Mouse (Mus musculus) urinary bladder, postnatal 10 days (tissue): Measurements from ENCODE around the gene Mlycd.
"Not testable (repeated sequence)": the region's sequence is repeated elsewhere in the genome, so short reads cannot be mapped to it uniquely, and the experiment has no call there.

ENCODE experiments used
- DNase-seq: peaks from one replicate; pipeline ENCODE4 v3.0.0; 2022; ENCODE audit warnings: low spot score

Gene Mlycd

DNA sequence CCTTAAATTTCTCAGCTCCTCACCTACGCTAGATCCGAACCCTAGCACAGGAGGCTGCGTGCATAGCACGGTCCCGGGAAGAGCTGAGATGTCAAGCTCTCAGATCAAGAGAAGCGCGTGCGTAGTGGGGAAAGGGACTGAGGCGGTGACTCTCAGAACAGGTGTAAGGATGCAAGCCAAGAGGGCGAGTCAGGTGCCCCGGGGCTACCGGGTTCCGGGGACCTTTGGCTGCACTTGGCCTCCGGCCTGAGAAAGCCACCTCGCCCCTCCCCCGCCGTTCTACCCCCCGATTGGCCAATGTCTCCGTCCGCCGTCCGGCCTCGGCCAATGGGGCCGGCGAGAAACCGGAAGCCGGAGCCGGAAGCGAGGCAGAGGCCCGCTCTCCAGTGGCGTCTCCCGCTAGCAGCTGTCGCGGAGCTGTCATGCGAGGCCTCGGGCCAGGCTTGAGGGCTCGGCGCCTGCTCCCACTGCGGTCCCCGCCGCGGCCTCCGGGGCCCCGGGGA, at the start of gene Mlycd:
Mlycd (plus strand) TSS at position 355 of the 503 bp plus-strand sequence.
- peak; percentile 69 for DNase-seq

DNA sequence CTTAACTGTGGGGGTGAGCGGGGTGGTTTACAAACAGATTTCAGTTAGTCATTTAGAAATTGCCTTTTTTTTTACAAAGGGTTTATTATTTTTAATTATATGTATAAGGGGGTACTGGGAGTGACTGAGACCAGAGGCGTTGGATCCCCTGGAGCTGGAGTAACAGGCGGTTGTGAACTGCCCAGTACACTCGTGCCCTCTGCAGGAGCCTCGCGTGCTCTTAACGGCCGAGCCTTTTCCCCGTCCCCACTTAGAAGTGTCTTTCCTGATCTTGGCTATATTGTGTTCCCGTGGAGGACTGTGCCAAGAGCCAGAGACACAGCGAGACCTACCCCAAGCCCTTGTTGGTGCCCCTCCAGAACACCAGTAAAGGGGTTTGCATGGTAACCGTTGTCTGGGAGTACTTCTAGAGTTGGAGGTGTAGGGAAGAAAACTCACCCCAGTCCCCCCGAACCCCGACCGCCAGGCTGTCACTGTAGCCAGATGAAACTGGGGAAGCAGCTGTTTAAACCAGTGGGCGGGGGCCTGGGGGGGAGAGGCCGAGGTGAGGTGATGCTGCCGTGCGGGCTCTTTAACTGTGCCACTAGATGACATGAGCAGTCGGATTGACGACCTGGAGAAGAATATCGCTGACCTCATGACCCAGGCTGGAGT, 49.5 kb upstream of the Mlycd start:
- DNase-seq = no peak

DNA sequence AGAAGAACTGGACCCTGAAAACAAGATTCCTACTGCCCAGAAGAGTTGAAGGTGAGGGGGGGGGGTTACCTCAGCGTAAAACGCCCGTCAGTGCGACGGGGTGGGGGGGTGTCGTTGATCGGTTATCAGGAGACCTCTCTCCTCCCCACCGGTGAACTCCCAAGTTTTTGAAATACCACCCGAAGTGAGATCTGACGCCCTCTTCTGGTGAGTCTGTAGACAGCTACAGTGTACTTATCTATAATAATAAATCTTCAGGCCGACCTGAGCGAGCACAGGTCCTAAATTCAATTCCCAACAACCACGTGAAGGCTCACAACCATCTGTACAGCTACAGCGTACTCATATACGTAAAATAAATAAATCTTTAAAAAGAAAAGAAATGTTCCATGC, 49.0 kb upstream of the Mlycd start:
- no peak for DNase-seq

DNA sequence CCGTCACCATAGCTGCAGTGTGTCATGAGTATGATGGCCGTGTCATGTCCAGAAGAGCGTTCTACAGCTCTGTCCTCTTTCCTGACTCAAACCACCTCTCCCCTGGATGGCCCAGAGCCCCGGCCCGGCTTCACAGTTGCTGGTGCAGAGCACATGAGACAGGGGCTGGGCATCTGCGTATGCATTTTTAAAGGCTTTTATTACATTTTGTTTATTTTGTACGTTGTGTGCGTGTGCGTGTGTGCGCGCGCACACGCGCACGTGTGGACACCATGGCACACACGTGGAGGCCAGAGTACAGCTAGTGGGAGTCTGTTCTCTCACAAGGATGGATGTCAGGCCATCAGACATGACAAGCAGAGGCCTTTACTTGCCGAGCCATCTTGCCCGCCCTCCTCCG, 43.0 kb upstream of the Mlycd start:
- DNase-seq = no peak

DNA sequence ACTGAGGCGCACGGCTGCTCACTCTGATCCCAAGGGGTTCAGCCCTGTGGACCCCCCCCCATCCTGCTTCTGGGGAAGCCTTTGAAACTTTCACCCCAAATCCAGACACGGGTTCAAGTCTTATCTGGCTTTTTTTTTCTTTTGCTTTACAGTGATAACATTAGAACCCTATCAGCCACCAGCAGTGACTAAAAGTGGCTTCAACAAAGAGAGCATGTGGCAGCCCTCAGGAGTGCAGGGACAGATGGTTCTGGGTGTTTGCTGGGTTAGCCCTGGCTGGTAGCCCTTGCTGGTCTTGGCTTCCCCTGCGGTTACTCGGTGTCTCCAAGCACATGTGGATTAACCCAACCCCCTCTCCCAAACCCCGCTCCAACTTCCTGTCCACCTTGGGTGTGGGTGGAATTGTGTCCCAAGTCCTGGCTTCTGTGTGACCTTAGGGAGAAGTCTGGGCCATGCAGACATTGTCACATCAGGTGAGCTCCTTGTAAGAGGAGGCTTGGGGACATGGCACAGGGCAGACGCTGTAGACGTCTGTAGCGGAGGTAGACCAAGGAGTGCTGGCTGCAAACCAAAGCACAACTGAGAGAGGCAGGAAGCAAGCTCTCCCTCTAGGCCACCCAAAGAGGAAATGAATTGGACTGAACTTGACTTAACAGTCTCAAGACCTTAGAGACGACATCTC, 41.6 kb upstream of the Mlycd start:
- DNase-seq = no peak

DNA sequence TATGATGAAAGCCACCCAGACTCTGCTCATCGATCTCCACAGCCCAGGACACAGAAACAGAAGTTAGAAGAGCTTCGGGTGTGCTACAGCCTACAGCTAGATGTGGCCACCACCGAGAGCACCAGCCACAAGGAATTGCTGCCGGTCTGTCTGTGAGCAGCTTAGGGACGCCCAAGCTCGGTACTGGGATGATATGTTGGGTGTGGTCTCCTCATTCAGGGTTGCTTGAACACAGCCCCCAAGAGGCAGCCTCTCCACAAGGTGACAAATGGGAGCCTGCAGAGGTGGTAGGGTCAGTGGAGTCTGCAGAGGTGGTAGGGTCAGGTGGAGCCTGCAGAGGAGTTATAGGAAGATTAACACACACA, 41.0 kb upstream of the Mlycd start:
- no peak for DNase-seq

DNA sequence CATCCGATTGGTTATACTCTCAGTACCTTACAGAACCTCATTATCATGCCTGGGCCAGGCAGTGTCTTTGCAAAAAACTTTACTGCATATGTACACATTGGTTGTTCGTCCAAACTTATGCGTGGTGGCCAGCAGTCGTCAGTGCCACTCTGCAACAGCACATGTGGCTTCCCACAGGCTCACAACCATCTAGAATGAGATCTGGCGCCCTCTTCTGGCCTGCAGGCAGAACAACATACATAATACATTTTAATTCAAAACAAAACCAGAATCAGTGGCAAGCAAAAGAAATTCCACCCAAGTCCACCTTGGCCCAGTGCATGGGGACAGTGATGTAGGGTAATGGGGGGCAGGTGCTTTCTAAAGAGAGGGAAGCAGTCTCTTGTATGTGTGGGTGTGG, 38.0 kb upstream of the Mlycd start:
- not testable (repeated sequence) for DNase-seq

DNA sequence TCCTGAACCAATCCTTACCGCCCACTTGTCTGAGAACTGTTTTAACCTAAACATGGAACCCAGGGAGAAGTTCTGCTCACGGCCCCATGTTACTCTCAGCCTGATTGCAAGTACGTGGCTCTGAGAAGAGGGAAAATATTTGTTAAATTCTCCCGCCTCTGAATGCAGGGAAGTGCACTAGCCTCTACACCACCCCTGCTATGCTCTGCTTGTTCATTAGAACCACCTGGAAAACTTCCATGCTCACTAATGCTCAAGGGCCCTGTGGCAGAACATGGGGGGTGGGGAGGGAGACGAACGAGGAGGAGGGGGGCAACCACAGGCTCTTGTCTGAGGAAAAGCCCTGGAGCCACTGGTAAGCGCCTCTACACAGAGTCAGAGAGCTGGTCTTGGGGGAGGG, 36.5 kb upstream of the Mlycd start:
- no peak for DNase-seq

DNA sequence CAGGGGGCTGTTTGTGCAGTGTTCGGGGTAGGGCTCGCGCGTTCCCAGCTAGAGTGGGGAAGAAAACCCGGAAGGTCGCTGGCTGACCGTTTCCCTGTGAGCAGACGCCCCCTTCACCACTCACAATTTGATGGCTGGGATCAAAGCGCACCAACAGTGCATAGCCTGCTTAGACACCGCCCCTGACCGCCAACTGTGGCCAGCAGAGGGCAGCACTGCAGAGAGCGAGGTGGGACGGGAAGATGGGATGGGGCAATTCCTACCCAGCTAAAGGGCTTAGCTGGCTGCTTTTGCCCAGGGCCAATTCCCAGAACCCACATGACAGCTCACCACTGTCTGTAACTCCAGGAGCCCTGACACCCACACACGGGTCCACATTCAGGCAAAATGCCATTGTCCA, 35.8 kb upstream of the Mlycd start:
- DNase-seq = no peak

DNA sequence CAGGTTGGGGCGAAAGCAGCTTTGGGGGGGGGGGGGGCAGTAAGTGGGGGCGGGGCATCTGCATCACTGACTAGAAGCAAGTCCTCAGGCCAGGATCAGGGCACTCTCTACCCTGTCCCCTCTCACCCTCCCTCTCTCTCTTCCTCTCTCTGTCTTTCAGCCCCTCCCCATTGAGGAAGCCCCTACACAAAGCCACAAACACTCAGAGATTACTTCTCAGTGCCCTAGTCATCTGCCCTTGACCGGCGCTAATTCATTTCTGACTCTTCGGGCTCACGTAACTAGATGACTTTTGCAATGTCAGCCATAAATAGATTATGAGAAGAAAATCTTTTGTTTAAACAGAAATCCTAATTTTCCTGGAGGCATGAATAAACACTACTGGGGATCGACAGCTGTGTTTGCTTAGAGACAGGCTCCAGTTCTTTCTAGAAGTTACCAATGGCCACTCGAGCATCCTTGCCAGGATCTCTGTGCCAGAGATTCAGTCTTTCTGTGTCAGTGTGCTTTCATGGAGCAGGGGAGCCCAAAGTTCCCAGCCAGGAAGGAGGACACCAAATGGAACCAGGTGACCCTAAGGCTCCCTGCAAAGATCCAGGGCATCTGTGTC, 33.9 kb upstream of the Mlycd start:
- no peak for DNase-seq

DNA sequence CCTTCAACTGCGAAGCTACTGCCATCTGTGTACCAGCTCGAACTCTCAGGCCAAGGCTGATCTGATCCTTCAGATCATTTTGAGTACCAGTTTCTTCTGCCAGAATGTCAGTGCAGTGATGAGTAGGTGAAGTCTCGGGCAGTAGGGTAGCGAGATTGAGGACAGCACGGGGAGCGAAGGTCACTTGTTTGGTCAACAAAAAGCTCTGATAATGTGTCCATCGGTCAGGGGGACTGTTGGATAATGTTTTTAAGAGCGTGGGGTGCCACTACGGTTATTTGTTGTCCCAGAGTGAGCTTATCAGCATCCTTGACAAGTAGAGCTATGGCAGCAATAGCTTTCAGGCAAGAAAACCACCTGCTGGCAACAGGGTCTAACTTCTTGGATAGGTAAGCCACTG, 20.0 kb upstream of the Mlycd start:
- DNase-seq = not testable (repeated sequence)

DNA sequence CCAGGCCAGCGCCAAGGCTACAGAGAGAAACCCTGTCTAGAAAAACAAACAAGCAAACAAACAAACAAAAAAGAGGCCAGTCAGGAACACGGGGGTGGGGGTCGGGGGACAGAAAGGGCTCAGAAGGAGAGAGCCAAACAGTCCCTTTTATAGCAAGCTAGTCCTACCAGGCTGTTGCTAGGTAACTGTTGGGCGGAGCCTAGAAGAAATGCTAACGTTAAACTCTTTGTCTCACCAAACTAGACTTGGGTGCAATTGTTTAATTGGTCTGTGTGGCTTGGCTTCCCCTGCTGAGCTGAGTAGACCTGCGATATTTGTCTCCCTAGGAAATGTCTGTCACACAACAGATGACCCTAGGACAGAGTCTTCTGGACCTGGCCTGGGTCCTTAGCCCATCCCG, 16.2 kb upstream of the Mlycd start:
- no peak for DNase-seq

DNA sequence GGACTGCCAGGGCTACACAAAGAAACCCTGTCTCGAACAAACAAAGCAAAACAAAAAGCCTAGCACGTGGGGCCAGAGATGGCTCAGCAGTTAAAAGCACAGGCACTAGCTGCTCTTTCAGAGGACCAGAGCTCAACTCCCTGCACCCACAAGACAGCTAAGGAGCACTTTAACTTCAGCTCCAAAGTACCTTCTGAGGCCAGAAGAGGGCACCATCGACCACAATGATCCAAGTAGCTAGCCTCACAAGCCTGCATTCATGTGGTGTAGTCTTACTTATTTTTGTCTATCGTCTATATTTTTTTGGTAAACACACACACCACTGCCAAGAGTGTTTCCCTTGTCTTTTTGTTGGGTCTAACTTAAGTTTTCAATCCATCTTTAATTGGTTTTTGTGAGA, 14.1 kb upstream of the Mlycd start:
- no peak for DNase-seq

DNA sequence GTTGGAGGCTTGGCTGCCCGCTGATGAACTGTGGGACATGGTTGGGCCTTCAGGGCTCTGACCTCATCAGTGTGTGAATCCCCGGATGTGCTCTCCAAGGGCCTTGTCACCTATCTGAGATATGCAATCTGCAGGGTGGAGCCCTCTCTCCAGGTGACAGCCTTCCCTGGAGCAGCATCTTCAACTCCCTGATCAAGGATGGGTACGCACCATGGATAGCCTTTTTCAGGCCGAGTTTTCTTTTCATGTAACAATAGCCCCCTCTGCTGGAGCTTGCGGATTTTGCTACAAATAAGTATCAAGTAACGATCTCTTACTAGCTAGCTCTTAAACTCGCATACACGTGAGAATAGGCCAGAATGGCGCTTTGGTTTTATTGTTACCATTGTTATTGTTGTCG, 10.2 kb upstream of the Mlycd start:
- no peak for DNase-seq

DNA sequence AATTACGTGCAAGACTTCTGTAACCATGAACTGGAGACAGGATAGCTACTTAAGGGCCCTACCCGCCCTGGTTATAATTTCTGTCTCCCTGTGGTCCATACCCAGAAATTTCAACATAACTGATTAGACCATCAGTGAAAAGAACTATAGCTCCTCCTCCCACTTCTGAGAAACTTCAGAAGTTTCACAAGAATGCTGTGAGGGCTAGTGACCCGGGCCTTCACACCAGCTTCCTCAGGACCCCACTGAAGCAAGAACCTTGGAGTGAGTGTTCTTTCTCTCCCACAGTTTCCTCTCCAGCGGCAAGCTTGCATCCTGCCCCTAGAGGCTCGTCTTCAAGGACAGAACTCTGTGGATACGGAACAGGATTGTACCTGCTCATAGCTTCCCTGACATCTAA, 8.8 kb upstream of the Mlycd start:
- DNase-seq = no peak

DNA sequence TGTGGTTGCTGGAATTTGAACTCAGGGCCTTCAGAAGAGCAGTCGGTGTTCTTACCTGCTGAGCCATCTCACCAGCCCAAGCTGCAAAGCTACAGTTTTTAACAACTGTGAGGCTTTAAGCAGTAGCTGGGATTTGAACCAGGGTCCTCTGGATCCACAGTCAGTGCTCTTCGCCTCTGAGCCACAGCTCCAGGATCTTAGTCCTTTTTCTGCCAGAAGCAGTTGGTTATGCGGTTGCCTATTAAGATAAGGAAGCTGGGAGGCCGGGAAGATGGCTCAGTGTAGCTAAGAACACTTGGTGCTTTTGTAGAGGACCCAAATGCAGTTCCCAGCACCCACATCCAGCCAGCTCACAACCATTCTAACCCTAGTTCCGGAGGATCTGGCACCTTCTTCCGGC, 7.7 kb upstream of the Mlycd start:
- DNase-seq = no peak

DNA sequence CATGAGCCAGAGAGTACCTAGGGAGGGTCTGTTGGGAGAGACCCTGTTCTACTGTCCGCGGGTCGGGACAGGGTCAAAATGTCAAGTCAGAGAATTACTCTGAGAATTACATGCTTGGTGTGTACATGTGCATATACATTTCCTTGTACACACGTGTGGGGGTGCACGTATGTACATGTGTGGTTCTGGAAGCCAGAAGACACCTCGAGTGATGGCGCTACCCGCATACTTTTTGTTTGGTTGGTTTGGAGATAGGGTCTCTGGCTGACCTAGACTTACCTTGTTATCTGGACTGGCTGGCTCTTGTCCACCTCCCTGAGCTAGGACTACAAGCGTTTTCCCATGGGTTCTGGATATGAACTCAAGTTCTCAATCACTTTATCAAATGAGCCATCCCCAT, 581 bp upstream of the Mlycd start:
- DNase-seq = no peak

DNA sequence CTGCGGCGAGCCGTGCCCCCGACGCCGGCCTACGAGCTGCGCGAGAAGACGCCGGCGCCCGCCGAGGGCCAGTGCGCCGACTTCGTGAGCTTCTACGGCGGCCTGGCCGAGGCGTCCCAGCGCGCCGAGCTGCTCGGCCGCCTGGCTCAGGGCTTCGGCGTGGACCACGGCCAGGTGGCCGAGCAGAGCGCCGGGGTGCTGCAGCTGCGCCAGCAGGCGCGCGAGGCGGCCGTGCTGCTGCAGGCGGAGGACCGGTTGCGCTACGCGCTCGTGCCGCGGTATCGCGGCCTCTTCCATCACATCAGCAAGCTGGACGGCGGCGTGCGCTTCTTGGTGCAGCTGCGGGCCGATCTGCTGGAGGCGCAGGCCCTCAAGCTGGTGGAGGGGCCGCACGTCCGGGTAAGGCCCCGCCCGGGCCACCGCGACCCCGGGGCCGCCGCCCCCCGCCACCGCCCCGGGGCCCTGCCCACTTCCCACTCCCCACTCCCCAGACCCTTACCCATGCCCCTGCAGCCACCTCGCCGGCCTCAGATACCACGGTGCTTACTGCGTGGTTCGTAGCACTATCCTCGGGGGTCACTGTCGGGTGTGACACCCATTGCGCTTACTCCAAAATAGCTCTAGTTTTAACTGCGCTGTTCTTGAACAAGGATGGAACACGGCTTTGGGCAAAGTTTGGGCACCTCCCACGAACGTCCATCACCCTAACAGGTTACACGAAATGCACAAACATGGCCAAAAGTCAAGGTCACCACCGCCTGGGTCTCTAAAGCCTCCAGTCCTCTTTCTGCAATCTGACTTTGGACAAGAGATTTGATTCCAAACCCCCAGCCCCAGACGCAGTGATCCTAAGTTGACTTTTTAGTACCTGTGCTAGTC, 633 bp downstream of the Mlycd start:
- DNase-seq = no peak

DNA sequence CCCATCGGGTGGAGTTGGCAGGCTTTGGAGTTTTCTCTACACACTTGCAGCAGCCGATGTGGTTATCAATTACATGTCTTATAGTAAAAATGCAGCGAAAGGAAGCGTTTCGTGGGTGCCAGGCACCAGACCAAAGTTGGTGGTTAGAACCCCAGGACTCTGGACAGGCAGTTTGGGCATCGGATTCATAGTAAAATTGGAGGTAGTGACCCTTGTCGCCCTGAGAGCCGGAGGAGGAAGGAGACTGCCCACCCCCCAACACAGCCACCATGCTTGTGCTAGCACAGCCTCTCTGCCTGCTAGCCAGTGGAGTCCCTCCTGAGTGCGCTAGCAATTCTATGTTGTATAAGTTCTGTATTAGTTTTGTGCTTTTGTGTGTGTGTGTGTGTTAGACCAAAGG, 3.9 kb downstream of the Mlycd start:
- DNase-seq = no peak

DNA sequence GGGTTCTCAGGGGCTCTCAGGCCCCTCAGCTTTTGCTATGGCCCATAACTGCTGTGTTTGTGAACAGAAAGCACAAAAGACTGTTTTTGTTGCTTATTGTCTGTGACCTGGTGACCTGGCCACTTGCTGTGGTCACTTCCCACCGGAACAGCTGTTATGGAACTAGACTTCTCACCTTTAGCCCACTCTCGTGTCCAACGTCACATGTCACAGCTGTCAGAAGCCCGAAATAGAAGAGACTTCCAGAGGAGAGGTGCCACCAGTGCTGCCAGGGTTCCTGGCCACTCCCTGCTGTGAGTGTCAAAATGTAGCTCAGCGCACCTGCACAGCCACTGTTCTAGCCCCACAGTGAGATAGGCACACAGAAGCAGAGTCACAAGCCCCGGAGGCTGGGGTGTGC, 4.6 kb downstream of the Mlycd start:
- no peak for DNase-seq

DNA sequence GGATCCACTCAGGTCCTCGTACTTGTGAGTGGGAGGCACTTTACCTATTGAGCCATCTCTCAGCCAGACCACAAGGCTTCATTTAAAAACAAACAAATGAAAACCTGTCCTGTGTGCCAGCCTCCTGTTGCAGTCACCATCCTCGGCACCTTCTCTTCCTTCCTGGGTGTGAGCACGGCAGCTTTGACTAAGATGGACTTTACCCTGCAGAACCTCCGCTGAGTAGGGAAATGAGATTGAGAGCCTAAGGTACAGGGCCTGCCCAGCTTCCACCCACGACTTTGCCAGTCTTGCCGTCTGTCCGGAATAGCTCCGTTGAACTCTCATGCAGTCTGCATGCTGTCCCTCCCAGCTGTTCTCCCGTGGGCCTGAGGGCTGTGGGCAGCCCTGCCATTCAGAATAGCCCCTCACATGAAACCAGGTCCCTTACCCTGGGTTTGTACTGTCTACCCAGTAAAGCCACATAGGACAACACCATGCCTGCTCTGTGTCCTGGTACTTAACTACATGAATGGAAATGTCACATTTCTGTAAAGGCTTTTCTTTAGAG, 5.5 kb downstream of the Mlycd start:
- no peak for DNase-seq

DNA sequence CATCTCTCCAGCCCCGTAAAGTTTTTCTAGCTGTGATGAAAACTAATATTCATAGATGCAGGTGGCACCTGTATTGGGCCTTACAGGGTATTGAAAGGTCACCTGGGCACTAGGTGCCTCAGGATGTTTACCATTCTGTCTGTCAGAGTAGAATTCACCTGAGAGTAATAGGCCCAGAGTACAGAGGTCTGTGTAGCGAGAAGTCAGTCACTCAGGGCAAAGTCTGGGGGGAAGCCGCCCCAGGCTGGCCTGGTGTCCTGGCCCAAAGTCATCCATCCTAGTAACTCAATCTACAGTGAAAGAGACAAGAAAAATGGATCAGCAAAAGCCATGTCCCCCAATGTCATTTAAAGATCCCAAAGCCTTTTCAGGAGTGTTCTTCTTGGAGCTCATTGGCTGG, 6.2 kb downstream of the Mlycd start:
- no peak for DNase-seq
